Mouse (Mus musculus) activated CD4-positive, CD25-positive, alpha-beta regulatory T cell, adult 4 months (primary cell): Measurements from ENCODE around the gene Cbx8. TPM values are rescaled to one million over a fixed set of nuclear protein-coding genes. Genes with fewer than 3 reads are reported as not detected.

ENCODE experiments used
- ATAC-seq: one replicate; pipeline ENCODE4 v1.8.0; 2017
- polyA plus RNA-seq, 2 experiments: library from polyadenylated mRNA; unstranded; fragments of 100-300 nt; shearing (Covaris generic); gene quantifications; one replicate each; pipeline ENCODE4 v1.2.1; 2017

Cbx8 gene
- polyA plus RNA-seq, 2 experiments from 2014 or later: 5.3 to 7.5 TPM

DNA sequence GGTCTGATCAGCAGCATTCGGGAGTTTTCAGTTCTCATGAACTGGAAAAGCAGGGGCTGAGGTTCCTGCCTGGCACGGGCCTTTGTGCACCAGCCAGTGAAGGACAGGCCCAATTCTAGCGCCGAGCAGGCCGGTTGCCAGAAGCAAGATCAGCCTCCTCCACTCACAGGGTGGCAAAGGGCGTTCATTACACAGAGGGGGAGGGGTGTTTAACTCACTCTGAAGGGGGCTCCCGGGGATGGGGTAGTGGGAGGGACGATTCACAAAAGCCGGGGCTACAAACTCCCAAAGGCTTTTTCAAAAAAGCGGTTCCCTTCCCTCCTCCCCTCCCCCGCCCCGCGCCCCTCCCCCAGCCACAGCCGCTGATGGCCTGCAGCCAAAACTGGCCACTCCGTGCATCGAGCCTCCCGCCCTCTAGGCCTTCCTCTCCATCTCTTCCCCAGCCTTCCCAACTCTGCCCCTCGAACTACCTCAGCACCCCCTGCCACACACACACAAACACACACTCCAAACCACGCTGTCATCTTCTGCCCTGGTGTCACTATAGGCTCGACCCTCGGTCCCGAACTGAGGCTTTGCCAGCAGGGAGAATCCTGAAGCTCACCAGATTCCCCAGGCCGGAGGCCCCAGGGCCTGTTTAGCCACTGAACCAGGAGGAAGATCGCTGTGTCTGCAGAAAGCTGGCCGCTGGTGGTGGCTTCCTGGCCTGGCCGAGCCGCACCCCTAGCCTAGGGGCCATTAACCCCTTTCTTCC is 38.1 kb upstream of the Cbx8 start:
- no peak for ATAC-seq

DNA sequence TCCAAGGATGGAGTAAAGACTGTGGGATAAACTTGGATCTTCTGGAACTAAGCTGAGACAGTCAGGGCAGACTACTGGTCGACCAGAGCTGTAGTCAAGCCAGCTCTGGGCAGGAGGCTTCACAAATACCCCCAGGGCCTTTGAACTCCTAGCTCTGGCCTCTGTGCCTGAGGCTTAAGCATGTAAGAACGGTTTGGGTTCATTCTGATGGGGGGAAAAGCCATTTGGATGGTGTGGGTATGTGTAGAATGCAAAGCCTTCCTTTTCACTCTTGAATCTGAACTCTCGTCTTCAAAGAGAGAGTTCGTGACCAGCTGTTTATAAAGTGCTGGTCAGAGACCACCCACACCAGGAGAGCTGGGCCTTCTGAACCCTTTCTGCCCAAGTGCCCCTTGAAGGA is 37.0 kb upstream of the Cbx8 start:
- no peak for ATAC-seq

DNA sequence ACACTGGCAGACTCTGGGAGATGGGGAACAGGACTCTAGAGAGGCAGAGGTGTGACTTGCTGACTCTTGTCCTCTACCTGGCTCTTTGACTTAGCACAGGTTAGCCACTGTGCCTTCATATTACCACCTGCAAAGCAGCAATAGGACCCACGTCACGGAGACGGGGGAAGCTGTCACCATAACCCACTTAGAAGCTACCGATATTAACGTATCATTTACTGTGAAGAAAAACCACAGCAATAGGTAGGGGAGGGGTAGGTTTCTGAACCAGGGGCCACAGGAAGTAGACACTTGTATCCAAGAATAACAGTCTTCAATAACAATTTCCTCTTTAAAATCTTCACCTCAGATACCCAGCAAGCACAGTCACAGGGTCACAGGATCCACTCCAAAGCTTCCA is 35.0 kb upstream of the Cbx8 start:
- peak; percentile 91 for ATAC-seq

DNA sequence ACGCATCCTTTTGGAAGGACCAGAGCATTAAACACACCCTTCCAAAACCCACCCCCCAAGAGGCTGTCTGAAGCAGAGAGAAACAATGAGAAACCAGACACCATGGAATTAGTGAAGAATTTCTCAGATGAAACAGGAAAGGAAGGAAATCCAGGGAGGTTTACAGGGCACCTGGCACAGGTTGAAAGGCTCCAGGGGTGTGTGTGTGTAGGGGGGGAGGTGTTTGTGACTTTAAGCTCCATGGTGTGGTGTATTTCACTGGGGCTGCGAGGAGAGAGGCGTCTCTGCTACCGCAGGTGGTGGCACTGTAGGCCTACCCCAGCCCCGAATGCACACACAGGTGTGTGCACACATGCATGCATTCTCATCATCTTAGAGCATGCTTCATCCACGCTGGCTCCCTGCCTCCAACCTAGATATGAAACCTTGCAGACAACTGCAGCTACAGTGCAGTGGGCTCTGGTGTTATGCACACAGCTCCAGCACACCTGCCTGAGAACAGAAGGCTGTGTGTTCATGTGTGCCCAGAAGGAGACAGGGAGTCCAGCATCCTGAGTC is 33.2 kb upstream of the Cbx8 start:
- no peak for ATAC-seq

DNA sequence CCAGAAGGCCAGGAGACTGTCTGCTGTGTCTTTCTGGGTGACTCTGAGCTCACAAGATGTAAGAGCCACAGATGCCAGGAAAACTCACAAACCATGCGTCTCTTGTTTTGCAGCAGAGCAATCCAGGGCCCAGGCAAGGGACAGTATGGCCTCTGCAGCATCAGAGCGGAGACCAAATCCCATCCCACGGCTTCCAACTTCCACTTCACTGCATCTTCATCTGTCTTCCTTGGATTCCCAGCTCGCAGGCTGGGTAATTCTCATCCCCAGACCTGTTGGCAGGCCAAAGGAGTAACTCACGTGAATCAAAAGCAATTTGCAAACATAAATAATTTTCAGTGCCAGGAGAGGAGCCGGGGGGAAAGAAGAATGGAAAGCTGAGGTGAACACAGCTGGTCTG is 32.2 kb upstream of the Cbx8 start:
- ATAC-seq: no peak

DNA sequence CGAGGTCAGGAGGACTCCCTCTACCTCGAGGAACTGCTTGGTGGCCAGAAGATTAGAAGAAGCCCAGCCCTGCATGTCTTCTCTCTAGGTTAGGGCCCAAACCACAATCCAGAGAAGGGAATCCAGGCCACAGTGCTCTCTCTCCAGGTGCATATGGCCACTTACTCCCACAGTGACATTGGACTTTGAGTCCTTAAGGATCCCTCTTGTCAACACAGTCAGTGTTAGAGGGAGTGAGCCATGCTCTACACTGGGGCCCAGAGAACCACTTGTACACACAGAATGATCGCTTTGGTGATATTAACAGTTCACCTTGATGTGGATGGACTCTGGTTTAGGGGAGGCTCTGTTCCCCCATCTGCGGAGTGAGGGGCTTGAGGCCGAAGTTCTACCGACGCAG is 31.5 kb upstream of the Cbx8 start:
- no peak for ATAC-seq

DNA sequence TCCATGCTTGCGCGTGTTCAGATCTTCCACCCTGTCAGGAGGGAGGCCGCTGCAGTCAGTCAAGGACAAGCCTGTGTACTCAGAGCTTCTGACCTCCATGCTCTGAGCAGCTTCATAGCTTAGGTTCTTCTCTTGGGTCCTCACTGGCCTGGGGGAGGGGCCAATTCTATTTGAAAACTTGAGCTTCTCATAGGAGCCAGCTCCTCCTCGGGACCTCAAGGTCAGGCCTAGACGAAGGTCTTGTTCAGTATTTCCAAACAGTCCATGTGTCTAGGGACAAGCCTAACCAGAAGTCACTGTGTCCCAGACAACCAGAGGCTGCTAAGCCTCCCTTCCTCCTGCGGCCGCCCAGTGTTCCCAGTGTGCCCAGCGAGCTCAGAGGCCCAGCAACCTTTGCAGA is 26.1 kb upstream of the Cbx8 start:
- no peak for ATAC-seq

DNA sequence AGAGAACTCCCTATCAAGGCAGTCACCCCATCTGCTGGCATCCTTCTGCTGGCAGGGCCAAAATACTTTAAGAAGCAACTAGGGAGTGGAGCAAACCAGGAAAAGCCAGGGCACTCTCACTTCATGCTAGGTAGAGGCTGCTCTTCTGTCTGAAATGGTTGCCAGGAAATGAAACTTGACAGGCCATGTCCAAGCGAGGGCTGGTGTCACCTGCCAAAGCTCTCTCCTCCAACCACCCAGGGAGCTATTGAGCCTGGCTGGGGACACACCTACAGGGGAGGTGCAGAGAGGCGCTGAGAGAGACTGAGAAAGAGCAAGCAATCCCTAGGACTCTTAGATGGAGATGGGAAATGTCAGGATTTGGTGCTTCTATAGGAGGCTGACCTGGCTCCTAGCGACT is 18.5 kb upstream of the Cbx8 start:
- no peak for ATAC-seq

DNA sequence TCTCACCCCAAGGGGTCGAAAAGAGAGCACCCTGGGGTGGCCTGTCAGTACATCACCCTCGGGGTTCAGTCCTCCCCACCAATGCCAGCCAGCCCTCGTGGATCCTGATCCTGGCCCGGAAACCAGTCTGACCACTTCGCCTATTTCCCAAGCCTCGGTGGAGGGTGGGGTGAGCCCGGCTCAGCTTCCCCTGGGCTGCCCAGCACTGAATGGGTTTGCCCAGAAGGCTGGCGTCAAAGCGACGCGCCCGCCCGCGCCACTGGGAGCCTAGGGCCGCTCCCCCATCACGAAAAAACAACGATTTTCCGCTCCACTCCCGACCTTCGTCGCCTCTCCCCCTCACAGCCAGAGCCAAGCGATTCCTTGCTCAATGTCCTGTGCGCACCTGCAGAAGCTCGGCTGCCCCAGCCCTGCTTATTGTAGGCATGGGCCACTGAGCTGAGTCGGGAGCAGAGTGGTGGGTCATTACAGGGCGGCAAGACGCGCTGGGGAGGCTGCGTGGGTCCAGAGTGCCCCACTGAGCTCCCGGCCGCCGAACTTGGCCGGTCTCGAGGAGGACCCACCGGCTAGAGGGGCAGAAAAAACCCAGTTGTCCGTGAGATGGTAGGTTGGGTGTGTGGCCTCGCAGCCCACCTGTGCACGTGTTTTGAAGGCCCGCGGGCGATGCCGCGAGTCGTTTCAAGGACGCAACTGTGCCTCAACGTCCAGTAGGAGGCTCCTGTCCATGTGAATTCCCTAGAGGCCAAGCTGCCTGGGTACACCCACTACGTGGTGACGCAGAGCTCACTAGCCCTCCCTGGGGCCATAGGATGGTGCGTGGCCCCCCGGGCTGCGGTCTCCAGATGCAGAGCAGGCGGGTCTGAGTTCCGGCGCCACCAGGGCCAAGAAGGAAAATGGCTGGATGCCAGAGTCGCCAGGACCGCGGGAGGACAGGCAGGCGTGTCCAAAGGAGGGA is 17.5 kb upstream of the Cbx8 start:
- ATAC-seq: no peak

DNA sequence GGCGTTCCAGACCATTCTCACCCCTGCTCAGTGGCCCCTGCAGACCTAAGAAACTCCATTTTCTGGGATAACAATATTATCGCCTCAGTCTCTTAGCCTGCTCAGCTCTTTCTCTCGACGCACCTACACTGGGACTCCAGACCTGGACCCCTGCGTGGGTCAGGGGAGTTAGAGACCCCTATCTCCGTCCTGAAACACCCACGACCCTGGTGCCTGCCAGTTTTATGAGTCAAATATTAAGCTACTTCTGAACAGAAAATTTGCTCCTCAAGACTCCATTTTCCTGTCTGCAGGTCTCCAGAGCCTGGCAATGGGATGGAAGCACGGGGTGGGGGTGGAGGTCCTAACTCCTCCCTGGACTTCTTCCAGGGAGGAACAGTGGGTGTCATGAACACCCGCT is 16.5 kb upstream of the Cbx8 start:
- no peak for ATAC-seq

DNA sequence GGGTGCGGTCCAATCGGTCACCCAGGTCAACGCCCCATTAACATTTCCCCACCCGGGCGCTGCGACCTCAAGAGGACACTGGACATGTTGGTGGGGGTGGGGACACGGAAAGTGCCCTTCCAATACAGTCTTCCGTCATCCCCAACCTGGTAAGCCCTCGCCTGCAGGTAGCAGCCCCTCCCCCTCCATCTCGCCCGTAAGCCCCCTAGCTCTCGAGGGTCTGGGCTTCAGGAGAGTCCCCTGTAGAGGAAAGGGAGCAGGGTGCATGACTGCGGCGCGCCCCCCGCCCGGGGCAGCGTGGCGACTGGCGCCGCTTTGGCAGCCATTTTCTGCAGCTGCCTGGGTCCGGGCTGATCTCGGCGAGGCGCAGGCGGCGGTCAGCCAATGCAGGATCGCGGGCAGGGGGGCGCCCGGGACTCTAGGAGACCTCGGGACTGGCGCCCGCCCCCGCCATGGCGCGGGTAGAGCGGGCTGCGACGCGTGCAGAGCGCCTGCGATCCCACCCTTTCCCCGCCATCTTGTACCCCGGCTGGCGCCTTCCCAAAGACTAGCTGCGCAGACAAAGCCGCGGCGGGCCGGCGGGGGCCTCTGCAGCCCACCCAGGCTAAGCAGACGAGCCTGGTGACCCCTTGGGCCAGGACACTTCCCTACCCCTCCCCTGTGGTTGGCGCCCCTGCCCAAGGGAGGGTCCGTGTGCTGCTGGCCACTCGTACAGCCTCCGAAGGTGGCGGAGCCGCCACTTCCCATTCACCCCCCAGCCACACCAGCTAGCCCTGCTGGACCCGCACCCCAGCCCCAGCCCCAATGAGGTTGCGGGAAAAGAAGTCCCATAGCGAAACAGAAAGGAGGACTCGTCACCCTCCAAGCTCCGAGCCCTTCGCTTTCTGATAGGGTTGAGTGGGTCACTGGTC is 15.8 kb upstream of the Cbx8 start:
- no peak for ATAC-seq

DNA sequence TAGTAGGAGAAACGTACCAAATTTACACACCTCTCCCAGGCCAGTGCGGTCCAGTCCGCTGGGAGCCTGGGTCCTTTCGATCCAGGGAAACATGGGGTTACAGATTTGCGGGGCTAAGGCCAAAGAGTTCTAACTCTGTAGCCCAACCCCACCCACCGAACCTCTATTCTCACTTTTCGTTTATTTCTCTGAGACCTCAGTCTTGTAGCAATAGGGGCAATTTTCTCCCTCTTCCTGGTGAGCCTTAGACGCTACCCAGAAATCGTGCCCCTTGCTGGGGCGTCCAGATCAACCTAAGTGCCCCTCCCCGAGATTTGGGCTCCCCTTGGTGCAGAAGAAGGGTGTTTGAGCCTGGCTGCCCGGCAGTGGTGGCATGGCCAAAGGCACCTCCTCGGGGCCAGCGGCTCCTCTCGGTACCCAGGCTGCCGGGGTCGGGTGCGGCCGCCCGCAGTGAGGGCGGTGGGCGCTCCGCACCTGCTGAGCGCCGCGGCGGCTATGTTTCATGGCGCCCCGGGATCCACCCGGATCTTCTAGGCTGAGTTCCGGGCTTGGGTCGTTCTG is 14.9 kb upstream of the Cbx8 start:
- ATAC-seq: no peak

DNA sequence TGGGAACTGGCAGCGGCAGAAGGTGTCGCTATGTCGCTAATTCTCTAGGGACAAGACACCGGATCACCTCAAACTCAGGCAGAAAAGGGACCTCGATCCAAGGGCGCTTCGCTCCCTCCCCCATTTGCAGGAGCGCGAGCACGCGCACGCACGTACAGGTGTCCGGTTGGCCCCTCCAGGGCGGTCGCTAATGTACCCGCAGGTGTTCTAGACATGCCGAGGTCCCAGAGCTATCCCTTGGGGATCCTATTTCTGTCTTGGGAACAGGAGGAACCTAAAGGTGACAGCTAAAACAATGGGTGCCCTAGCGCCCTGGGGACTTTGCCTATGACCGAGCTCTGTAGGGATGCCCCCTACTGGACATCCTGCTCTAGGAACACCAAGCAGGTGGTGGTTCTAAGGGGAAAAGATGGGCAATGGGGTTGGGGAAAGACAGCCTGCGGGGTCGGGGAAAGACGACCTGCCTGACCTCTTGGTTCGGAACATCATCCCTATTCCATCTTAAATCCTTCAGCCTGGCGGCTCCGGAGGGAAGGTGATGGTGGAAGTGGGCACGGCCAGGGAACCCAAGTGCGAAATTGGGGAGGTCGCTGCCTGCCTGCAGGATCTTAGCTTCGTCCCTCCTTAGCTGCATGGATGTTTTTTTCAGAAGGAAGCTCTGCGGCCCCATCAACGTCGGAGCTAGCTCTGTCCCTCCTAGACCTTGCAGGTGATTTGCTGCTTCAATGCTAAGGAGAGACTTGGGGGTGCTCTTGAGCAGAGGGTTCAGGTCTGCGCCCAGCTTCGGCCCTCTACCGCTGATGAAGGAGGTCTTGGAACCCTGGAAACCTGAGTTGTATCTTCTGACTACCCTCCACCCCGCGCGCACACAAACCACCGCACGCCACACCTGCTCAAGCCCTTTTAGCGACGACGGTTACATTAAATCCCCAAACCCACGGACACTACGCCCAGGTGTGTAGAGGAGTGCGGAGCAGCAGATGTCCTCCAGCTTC is 13.9 kb upstream of the Cbx8 start:
- no peak for ATAC-seq

DNA sequence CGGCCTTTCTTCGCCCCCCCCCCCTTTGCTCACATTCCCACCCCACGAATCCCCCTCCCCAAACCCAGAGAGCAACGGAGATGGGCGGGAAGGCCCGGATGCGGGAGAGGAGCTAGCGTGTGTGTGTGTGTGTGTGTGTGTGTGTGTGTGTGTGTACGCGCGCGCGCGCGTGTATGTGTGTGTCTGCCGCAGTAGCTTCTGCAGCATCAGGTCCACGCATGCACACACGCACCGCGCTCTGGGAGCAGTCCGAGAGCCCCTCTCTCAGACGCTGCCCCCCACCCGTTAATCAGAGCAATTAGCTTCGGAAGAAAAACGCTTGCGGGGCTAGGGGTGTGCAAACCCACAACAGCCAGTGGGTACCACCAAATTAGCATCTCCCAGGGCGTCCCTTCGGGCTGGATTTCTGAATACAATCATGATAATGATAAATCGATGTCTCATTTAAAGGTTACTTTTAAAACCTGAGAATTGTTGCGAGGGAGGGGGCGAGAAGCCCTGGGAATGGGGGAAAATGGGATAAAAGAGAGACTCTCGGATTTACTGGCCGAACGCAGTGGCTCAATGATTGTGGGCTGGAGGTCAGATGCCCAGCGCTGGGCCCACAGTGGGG is 13.1 kb upstream of the Cbx8 start:
- ATAC-seq: no peak

DNA sequence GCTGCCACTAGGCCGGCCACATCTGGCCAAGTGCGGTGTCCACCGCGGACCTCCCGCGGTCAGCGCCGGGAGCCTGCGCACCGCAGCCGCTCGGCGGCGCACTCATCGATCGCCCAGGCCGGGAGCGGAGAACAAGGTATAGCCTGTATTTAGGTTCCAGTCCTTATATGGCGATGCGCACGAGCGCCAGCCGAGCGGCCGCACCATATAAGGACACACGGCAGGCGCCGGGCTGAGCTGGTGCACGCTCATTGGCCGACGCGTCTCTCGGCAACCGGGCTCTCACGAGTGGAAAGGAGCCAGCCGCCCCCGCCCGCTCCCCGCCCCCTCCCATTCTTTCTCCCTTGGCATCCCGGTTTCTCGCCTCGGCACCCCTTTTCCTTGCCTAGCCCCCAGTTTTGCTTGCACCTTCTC is 12.5 kb upstream of the Cbx8 start:
- ATAC-seq: peak; percentile 89

DNA sequence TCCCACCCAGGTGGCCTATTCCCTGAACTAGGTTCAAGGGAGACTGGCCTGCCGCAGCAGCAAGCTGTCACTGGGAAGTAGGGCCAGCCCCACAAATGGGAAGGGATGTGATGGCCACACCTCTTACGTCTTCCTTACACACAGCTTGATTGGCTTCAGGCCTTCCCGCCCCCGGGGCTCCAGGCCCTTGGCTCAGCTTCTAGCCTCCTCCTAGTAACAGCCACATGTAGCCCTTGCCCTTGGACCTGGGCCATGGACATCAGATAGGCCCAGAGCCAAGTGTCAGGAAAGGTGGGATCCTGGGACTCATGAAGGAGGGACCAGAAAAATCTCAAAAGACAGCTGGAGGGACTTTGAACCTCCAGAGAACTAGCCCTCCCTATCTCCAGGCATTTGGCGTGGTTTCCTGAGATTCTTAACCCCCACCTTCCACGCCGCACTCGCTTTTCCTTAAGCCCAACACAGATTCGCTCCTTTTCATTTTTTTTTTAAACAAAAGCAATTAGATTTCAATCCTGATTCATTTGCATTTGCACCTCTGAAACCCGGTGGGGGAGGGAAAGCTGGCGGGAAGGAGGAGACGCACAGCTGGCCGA is 12.0 kb upstream of the Cbx8 start:
- ATAC-seq: no peak

DNA sequence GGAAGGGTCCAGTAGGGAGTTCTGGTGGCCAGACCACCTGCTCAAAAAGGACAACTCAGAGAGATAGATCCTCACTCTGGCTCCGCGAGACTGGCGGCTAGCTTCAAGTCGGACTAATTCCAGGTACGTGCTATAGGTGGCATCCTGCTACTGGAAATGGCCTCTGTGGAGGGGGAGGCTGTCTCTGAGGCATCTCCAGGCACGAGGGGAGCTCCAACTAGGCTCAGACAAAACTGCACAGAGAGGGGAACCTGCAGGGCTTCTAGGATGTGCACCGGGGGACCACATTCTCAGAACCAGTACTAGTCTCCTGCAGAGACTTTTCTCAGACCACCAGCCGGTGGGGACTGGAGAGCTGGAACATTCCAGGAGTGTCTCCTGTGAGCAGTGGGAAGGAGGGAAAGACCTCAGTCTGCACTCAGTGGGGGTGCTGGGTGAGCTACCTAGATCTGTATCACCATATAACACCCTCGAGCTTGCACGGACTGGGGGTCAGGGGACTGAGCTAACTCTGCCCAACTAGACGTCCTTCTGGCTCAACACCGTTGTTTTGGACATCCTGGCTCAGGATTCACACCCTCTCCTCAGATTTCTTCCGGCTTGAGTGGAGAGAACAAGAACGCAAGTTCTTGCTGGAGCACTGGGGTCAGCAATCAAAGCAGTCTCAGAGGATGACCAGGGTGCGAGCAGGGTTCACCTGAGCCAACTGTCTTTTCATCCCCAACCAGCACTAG is 11.3 kb upstream of the Cbx8 start:
- ATAC-seq: peak; percentile 33

DNA sequence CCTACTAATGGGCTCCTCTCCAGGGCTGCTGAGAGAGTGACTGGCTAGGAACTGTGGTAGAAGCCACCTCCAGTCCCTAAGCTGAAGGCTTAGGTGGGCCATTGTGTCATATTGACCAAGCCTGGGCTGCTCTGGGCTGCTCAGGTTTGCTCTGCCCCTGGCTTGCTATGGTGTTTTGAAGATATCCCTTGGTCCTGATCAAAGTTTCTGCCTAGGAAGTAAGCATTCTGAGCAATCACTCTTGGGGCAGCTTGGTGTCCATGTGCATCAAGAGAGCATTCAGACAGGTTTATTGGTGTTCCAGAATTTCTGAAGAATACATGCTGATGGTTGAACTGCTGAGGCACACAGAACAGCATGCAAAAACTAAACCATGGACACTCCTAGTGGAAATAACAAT is 10.7 kb upstream of the Cbx8 start:
- no peak for ATAC-seq

DNA sequence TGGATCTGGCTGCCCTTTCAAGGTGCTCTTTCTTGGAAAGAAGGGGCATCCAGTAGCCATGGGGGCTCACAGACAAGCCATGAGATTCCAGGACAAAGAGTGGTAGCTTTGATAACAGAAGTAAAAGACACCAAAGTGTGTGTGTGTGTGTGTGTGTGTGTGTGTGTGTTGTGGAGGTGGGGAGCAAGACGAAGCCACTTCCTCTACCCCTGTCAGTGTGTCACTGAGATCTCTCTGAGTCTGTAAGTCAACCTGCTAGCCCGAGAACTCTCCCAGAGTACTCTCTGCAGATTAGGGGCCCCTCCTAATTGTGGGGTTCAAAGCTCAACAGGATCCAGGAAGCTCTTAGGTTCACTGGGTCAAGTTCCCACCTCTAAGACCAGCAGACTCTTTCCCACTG is 9.6 kb upstream of the Cbx8 start:
- ATAC-seq: no peak
